Mouse (Mus musculus): Measurements from ENCODE around the gene Capn7.

DNA sequence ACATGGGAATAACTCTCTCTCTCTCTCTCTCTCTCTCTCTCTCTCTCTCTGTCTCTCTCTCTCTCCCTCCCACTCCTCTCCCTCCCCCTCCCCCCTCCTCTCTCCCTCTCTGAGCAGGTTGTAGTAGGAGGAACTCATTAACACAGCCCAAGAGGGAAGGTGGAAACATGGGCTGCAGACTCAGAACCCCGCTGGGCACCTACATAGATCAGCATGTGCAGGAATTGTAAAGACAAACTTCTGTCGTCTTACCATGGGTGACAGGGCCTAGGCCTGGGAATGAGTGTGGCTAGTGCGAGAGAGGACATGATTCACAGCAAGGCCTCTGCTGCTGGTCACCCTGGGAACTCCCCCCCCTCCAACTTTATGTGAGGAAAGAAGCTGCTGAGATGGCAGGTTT is 14.2 kb upstream of the Capn7 start:
- TF ChIP-seq CTCF (IDR thresholded peaks at IDR 0.05; ENCODE audit: low read depth) (no peak), EP300 (IDR thresholded peaks at IDR 0.05; ENCODE audit: low read depth) (no peak)
